Mouse (Mus musculus) liver, embryonic 15.5 days (tissue): ENCODE measurements at regions not wholly inside any gene's neighbourhood (a gene's known extent, or its start where the extent isn't known, plus 50 kb on each side); places are given as distances from the start of the nearest gene placed in this dataset.

ENCODE experiments used
- ATAC-seq: fragments of 200-750 bp; cut with Nextera tagmentation; 2 replicates; pipeline ENCODE4 v1.8.0; 2017; ENCODE audit warnings: moderate number of reproducible peaks, mild to moderate bottlenecking, moderate library complexity; ENCODE audit not compliant: insufficient read depth
- H3K27ac ChIP-seq: fragments of 300-500 bp; sonication (generic); replicated peaks from 2 replicates; pipeline ENCODE4 v1.5.1; 2015; ENCODE audit warnings: mild to moderate bottlenecking, inconsistent platforms
- H3K27me3 ChIP-seq: fragments of 300-500 bp; sonication (generic); 2 replicates; pipeline ENCODE4 v1.6.1; 2015; ENCODE audit warnings: mild to moderate bottlenecking, inconsistent platforms
- H3K36me3 ChIP-seq: fragments of 300-500 bp; sonication (generic); replicated peaks from 2 replicates; pipeline ENCODE4 v1.6.1; 2015; ENCODE audit warnings: moderate library complexity, mild to moderate bottlenecking, inconsistent platforms
- H3K4me1 ChIP-seq: fragments of 300-500 bp; sonication (generic); replicated peaks from 2 replicates; pipeline ENCODE4 v1.6.1; 2015; ENCODE audit warnings: inconsistent platforms
- H3K4me2 ChIP-seq: fragments of 300-500 bp; sonication (generic); 2 replicates; pipeline ENCODE4 v1.6.1; 2015; ENCODE audit warnings: moderate library complexity, mild to moderate bottlenecking, inconsistent platforms
- H3K4me3 ChIP-seq: fragments of 300-500 bp; sonication (generic); replicated peaks from 2 replicates; pipeline ENCODE4 v1.5.1; 2015; ENCODE audit warnings: mild to moderate bottlenecking, inconsistent platforms
- H3K9ac ChIP-seq: fragments of 300-500 bp; sonication (generic); 2 replicates; pipeline ENCODE4 v1.6.1; 2015; ENCODE audit warnings: moderate library complexity, mild to moderate bottlenecking, inconsistent platforms
- H3K9me3 ChIP-seq: fragments of 300-500 bp; sonication (generic); replicated peaks from 2 replicates; pipeline ENCODE4 v1.6.1; 2016; ENCODE audit warnings: inconsistent platforms
- WGBS: fragments of 180-500 bp; shearing (Covaris S2); methylation state at CpG from one replicate; pipeline ENCODE4 v1.1.7; 2015; ENCODE audit warnings: mixed read lengths; ENCODE audit not compliant: insufficient replicate concordance; 5-methylcytosine and 5-hydroxymethylcytosine counted together

GRCm38 (mm10) chr8:36322578-36322977, 557.0 kb downstream of the Gm19410 start:
- Histone ChIP-seq H3K27me3 (no peaks in the 10 kb centered on the region), H3K36me3 (no peaks in the 10 kb centered on the region), H3K9me3 (no peaks in the 10 kb centered on the region), H3K9ac (no peak overlapping the region), H3K27ac (no peak overlapping the region), H3K4me2 (no peak overlapping the region), H3K4me1 (0 out of 2 replicates have a peak, but pooled peaks cover 7% of the 10 kb centered on the region), H3K4me3 (no peak overlapping the region)
- WGBS: 60% methylated on average over 7 of the region's 7 CpGs
- ATAC-seq: no peak

DNA sequence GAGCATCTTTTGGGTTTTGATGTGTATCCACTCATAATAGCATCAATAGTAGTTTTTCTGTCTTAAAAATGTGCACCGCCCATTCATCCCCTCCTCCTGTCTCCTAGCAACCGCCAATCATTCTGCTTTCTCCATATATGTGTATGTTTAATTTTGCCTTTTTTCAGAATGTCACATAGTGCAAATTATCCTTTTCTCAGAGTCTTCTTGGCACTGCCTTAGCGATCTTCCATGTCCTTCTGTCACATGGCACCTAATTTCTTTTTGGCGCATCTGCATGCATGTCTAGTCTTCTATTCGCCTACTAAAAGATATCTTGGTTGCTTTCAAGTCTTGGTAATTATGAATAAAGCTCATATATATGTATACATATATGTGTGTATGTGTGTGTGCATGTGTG, 573.0 kb downstream of the Gm19410 start:
- H3K9ac ChIP-seq: no peak overlapping the region
- H3K4me1 ChIP-seq: no peaks in the 10 kb centered on the region
- no peak overlapping the region for H3K4me3 ChIP-seq
- no peak for ATAC-seq
- H3K27me3 ChIP-seq: no peaks in the 10 kb centered on the region
- H3K4me2 ChIP-seq: no peak overlapping the region
- no peak overlapping the region for H3K27ac ChIP-seq
- no peaks in the 10 kb centered on the region for H3K36me3 ChIP-seq
- H3K9me3 ChIP-seq: no peaks in the 10 kb centered on the region
- WGBS: 80% methylated on average over 5 of the region's 5 CpGs

GRCm38 (mm10) chr8:36339449-36339848, 573.9 kb downstream of the Gm19410 start:
- WGBS: 80% methylated on average over 6 of the region's 6 CpGs
- ATAC-seq: no peak
- Histone ChIP-seq H3K4me3 (no peak overlapping the region), H3K9me3 (no peaks in the 10 kb centered on the region), H3K27me3 (no peaks in the 10 kb centered on the region), H3K36me3 (no peaks in the 10 kb centered on the region), H3K4me1 (no peaks in the 10 kb centered on the region), H3K9ac (no peak overlapping the region), H3K4me2 (no peak overlapping the region), H3K27ac (no peak overlapping the region)

DNA sequence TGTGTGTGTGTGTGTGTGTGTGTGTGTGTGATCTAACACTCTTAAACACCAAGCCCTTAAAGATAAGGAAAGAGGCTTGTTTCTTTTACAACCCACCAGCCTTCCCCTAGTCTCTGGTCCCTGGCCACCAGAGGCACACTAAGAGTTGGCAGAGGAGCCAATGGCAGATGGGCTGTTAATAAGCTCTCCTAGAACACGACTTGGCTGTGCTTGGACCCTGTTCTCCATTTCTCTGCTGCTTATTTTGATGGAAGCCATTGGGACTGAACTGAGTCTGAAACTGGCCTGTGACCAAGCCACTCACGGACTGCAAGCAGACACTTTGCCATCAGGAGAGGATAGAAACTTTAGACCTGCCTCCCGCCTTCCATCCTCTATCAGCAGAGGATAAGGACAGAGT, 574.9 kb downstream of the Gm19410 start:
- no peak overlapping the region for H3K9ac ChIP-seq
- WGBS: 57% methylated on average over 3 of the region's 3 CpGs
- H3K27me3 ChIP-seq: no peaks in the 10 kb centered on the region
- H3K9me3 ChIP-seq: no peaks in the 10 kb centered on the region
- H3K4me2 ChIP-seq: no peak overlapping the region
- no peaks in the 10 kb centered on the region for H3K36me3 ChIP-seq
- no peak overlapping the region for H3K4me3 ChIP-seq
- no peak overlapping the region for H3K27ac ChIP-seq
- no peaks in the 10 kb centered on the region for H3K4me1 ChIP-seq
- no peak for ATAC-seq

DNA sequence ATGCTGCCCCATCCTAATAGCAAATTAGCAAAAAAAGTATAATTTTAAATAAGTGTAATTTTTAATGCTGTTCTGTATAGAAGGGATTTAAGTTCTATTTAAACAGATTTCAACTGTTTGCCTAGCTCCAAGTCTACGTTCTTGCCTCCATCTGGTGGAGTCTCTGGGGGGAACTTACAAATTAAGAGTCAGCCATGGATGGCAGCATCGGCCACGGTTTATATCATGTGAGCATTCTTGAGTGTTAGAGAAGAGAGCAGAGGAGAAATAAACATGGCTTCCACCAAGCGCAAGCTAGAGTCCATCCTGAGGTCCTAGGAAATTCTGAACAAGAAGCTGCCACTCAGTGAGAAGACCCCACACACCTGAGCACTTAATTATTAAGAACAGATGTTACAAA, 576.4 kb downstream of the Gm19410 start:
- ATAC-seq: no peak
- no peaks in the 10 kb centered on the region for H3K4me1 ChIP-seq
- no peaks in the 10 kb centered on the region for H3K36me3 ChIP-seq
- no peak overlapping the region for H3K4me3 ChIP-seq
- H3K9me3 ChIP-seq: no peaks in the 10 kb centered on the region
- 62% methylated on average over 4 of the region's 4 CpGs for WGBS
- no peaks in the 10 kb centered on the region for H3K27me3 ChIP-seq
- H3K27ac ChIP-seq: no peak overlapping the region
- H3K9ac ChIP-seq: no peak overlapping the region
- no peak overlapping the region for H3K4me2 ChIP-seq

GRCm38 (mm10) chr8:36342650-36343049, 577.1 kb downstream of the Gm19410 start:
- WGBS: 72% methylated on average over 5 of the region's 5 CpGs
- Histone ChIP-seq H3K9me3 (no peaks in the 10 kb centered on the region), H3K27ac (no peak overlapping the region), H3K27me3 (no peaks in the 10 kb centered on the region), H3K36me3 (no peaks in the 10 kb centered on the region), H3K9ac (no peak overlapping the region), H3K4me2 (no peak overlapping the region), H3K4me1 (no peaks in the 10 kb centered on the region), H3K4me3 (no peak overlapping the region)
- no peak for ATAC-seq

GRCm38 (mm10) chr8:36346682-36347324, 581.2 kb downstream of the Gm19410 start:
- Histone ChIP-seq H3K9me3 (no peaks in the 10 kb centered on the region), H3K9ac (no peak overlapping the region), H3K4me1 (no peaks in the 10 kb centered on the region), H3K4me3 (no peak overlapping the region), H3K27me3 (no peaks in the 10 kb centered on the region), H3K4me2 (no peak overlapping the region), H3K36me3 (no peaks in the 10 kb centered on the region), H3K27ac (no peak overlapping the region)
- 0 out of 2 replicates have a peak, but pooled peaks have one; percentile 42 for ATAC-seq
- WGBS: 42% methylated on average over 7 of the region's 7 CpGs

GRCm38 (mm10) chr8:36348067-36348466, 582.5 kb downstream of the Gm19410 start:
- Histone ChIP-seq H3K27ac (no peak overlapping the region), H3K36me3 (no peaks in the 10 kb centered on the region), H3K27me3 (no peaks in the 10 kb centered on the region), H3K4me3 (no peak overlapping the region), H3K9me3 (no peaks in the 10 kb centered on the region), H3K4me1 (no peaks in the 10 kb centered on the region), H3K9ac (no peak overlapping the region), H3K4me2 (no peak overlapping the region)
- no peak for ATAC-seq
- WGBS: 67% methylated on average over 1 of the region's 1 CpGs

GRCm38 (mm10) chr8:36354926-36355325, 589.3 kb downstream of the Gm19410 start:
- no peak overlapping the region for H3K27ac ChIP-seq
- 32% methylated on average over 3 of the region's 3 CpGs for WGBS
- no peak for ATAC-seq

DNA sequence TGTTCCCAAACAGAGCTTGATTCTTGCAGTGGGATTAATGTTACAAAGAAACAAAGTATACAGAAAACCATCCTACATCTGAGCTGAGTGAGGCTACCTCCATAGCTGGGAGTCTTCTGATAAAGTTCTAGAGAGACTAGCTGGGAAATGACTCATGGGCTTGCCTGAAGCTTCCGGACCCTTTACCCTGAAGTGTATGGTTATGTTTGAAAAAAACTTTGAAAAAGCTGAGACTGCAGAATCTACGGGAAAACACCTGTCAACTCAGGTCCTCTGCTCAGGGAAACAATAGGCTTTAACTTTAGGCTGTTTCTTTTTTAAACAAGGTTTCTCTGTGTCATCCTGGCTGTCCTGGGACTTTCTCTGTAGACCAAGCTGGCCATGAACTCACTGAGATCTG, 593.4 kb downstream of the Gm19410 start:
- no peaks in the 10 kb centered on the region for H3K27me3 ChIP-seq
- no peak overlapping the region for H3K27ac ChIP-seq
- H3K9ac ChIP-seq: no peak overlapping the region
- no peak for ATAC-seq
- no peaks in the 10 kb centered on the region for H3K4me1 ChIP-seq
- H3K4me2 ChIP-seq: no peak overlapping the region
- H3K4me3 ChIP-seq: no peak overlapping the region
- no peaks in the 10 kb centered on the region for H3K9me3 ChIP-seq
- no peaks in the 10 kb centered on the region for H3K36me3 ChIP-seq
- WGBS: 53% methylated on average over 2 of the region's 2 CpGs

More at GRCm38 (mm10) chr8:36354926-36355325, 589.3 kb downstream of the Gm19410 start:
- H3K4me3 ChIP-seq: no peak overlapping the region
- no peaks in the 10 kb centered on the region for H3K9me3 ChIP-seq
- no peaks in the 10 kb centered on the region for H3K27me3 ChIP-seq
- no peak overlapping the region for H3K9ac ChIP-seq
- no peaks in the 10 kb centered on the region for H3K36me3 ChIP-seq
- H3K4me1 ChIP-seq: no peaks in the 10 kb centered on the region
- no peak overlapping the region for H3K4me2 ChIP-seq

DNA sequence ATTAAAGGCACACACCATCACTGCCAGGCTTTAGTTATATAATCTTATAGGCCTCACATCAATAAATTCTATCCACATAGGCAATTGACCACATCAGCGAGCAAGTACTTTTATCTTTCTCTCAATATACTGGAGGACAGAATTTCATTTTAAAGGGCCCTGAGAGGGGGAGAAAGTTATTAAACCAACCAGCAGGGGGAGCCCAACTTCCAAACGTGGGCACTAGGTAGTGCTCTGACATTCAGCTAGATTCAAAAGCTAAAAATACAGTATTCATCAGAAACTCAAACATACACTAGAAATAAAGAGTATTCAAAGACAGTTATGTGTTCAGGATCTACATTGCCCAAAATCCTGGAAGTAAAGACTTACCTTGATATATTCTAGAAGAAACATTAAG, 595.7 kb downstream of the Gm19410 start:
- WGBS: 3% methylated on average over 2 of the region's 2 CpGs
- ATAC-seq: no peak

GRCm38 (mm10) chr8:36361818-36362217, 596.2 kb downstream of the Gm19410 start:
- Histone ChIP-seq H3K36me3 (no peaks in the 10 kb centered on the region), H3K4me1 (no peaks in the 10 kb centered on the region), H3K27ac (no peak overlapping the region), H3K9ac (no peak overlapping the region), H3K4me3 (no peak overlapping the region), H3K27me3 (no peaks in the 10 kb centered on the region), H3K4me2 (no peak overlapping the region), H3K9me3 (no peaks in the 10 kb centered on the region)
- no peak for ATAC-seq
- WGBS: 47% methylated on average over 8 of the region's 8 CpGs

More for the DNA sequence above, 595.7 kb downstream of the Gm19410 start:
- Histone ChIP-seq H3K4me1 (no peaks in the 10 kb centered on the region), H3K27ac (no peak overlapping the region), H3K36me3 (no peaks in the 10 kb centered on the region), H3K4me3 (no peak overlapping the region), H3K4me2 (no peak overlapping the region), H3K27me3 (no peaks in the 10 kb centered on the region), H3K9me3 (no peaks in the 10 kb centered on the region), H3K9ac (no peak overlapping the region)
